Mouse (Mus musculus) embryonic fibroblast, embryonic 13.5 days (primary cell): ENCODE measurements around the gene Arid4b. TPM values are rescaled to one million over a fixed set of nuclear protein-coding genes. Genes with fewer than 3 reads are reported as not detected.
"Not testable (repeated sequence)": the region's sequence is repeated elsewhere in the genome, so short reads cannot be mapped to it uniquely, and the experiment has no call there.

Experiments used
- H3K27ac ChIP-seq: 2 replicates; pipeline ENCODE4 v1.5.1; 2012; ENCODE audit warnings: low read length, control low read depth, inconsistent platforms; ENCODE audit not compliant: insufficient read depth
- H3K4me1 ChIP-seq: 2 replicates; pipeline ENCODE4 v1.6.1; 2011; ENCODE audit warnings: low read length; ENCODE audit not compliant: control insufficient read depth, insufficient read depth
- H3K4me3 ChIP-seq: 2 replicates; pipeline ENCODE4 v1.5.1; 2011; ENCODE audit warnings: mild to moderate bottlenecking, control low read depth, low read length; ENCODE audit not compliant: insufficient read depth
- CTCF ChIP-seq: IDR thresholded peaks from 2 replicates; pipeline ENCODE4 v1.5.1; 2011; ENCODE audit warnings: mild to moderate bottlenecking, control low read depth, low read length, moderate library complexity, borderline replicate concordance; ENCODE audit not compliant: insufficient read depth
- POLR2A ChIP-seq: IDR thresholded peaks from 2 replicates; pipeline ENCODE4 v1.6.1; 2011; ENCODE audit warnings: low read depth, mild to moderate bottlenecking, control low read depth, low read length, moderate library complexity
- polyA plus RNA-seq: library from polyadenylated mRNA; stranded (reverse); fragments of >200 nt; gene quantifications from 2 replicates; pipeline ENCODE4 v1.2.4, GENCODE M21; 2011; ENCODE audit warnings: low read depth; ENCODE audit not compliant: missing spikeins, insufficient read length

Arid4b gene
- polyA plus RNA-seq, 1 experiment: 41.9 TPM

DNA sequence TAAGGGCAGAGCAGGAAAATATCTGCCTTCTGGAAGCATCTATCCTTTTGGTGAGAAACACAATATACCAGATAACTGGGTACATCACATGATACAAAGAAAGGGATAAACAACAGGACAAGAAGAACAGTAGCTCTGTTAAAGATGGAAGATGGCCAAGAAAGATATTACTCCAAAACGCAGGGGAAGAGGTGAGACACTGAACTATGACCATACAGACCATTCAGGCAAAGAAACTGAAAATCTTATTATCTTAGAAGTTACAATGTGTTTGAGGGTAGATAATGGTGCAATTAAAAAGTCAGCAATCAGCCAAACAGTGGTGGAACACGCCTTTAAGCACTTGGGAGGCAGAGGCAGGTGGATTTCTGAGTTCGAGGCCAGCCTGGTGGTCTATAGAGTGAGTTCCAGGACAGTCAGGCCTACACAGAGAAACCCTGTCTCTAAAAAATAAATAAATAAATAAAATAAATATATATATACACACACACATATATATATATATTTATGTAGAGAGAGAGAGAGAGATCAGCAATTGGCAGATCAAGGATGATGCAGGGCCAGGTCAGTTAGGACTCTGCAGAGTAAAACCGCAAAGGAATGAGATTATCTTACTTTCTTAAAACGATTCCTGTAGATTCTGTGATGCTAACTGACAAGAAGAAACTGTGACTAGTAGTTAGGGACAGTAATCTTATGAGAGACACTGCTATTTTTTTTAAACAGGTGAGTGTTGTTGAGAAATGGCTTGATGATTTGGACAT lies 29.5 kb upstream of the Arid4b start:
- Histone ChIP-seq H3K4me1 (peaks cover 4% of the 10 kb centered on the region; the same call in 1 of the 2 replicates), H3K27ac (no peak overlapping the region), H3K4me3 (no peak overlapping the region)
- TF ChIP-seq CTCF (no peak), POLR2A (no peak)

DNA sequence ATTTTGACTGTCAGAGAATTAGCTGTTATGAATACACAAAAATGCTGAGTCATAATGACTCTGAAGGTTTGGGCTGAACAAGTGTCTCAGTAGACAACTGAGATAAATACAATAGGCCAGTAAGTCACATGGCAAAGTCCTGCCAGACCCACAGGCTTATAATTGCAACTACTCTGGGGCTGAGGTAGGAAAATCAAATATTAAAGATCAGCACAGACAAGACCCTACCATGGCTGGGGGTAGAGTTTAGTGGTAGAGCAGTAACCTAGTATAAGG lies 29.0 kb upstream of the Arid4b start:
- peaks cover 4% of the 10 kb centered on the region; the same call in 1 of the 2 replicates for H3K4me1 ChIP-seq
- no peak overlapping the region for H3K4me3 ChIP-seq
- TF ChIP-seq CTCF (no peak), POLR2A (no peak)
- peak overlapping the region; percentile 62; the same call in 1 of the 2 replicates for H3K27ac ChIP-seq

DNA sequence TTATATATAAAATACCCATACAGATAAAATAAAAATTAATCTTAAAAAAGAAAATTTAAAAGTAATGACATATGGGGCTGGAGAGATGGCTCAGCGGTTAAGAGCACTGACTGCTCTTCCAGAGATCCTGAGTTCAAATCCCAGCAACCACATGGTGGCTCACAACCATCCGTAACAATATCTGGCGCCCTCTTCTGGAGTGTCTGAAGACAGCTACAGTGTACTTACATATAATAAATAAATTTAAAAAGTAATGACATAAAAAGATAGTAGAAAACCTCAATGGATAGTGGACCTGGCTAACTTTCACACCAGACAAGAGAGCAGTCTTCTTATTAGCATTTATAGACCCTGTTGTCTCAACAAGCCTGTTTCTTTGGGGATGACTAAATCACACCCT lies 27.7 kb upstream of the Arid4b start:
- H3K27ac ChIP-seq, H3K4me1 ChIP-seq, H3K4me3 ChIP-seq: not testable (repeated sequence)

DNA sequence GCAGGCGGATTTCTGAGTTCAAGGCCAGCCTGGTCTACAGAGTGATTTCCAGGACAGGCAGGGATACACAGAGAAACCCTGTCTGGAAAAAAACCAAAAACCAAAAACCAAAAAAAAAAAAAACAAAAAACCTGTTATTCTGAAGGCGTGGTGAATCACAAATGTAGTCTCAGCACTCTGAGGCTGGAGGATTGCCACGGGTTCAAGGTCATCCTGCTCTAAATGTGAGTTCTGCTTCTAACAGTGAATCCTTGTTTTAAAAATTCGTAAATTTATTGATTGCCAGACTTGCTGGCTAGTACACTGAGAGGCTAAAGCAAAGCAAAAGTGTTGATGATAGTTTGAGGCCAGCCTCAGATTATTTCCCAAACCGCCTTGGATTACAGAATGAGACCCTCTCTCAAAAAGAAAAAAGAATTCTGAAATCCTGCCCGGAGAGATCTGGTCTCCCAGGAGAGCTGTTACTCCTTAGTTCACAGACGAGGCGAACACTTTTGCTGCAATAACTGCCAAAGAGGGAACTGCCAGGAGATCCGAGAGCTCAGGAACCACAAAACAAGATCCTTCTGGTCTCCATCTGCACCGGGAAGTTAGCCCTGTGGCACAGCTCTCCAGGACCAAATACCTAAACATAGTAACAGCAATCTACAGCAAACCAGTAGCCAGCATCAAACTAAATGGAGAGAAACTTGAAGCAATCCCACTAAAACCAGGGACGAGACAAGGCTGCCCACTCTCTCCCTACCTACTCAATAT lies 27.0 kb upstream of the Arid4b start:
- no peak for TF ChIP-seq CTCF
- TF ChIP-seq POLR2A: no peak
- Histone ChIP-seq H3K27ac (no peak overlapping the region), H3K4me3 (no peak overlapping the region), H3K4me1 (peaks cover 7% of the 10 kb centered on the region; the same call in 1 of the 2 replicates)

DNA sequence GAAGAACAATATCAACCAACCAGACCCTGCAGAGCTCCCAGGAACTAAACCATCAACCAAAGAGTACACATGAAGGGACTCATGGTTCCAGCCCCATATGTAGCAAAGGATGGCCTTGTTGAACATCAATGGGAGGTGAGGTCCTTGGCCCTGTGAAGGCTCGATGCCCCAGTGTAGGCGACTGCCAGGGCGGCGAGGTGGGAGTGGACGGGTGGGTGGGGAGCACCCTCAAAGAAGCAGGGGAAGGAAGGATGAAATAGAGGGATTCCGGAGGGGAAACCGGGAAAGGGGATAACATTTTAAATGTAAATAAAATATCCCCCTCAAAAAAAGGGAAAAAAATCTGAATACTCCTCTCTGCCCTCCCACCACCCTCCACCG lies 24.1 kb upstream of the Arid4b start:
- peak overlapping the region; percentile 56 for H3K4me3 ChIP-seq
- peaks cover 7% of the 10 kb centered on the region; the same call in 1 of the 2 replicates for H3K4me1 ChIP-seq
- TF ChIP-seq POLR2A (no peak), CTCF (no peak)
- peak overlapping the region; percentile 94 for H3K27ac ChIP-seq

DNA sequence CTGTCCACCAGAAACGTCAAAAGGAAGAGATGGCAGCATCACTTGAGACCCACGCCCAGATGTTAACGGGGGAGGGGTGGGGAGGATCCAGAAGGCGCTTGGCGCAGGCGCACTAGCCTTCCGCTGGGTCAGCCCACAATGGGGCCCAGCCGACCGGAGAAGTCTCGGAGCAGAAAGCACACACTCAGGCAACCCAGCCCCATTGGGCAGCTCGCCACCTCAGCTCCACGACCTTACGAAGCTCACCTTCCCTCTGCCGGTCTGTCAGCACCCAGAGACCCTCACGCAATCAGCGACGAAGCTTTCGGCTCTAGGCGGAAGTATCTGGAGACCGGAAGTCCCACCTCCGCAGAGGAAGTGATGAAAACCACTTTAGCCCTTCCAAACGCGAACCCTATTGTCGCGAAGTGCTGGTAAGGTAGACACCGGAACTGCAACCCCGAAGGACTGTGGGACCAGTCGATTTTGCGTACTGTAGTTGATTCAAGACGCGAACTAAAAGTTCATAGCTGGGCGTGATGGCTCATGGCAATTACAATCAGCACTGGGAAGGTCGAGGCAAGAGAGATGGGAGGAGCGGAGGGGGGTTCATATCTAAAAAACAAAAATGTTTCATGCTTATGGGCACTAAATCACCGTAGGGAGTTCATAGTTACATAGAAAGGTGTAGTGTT lies 23.6 kb upstream of the Arid4b start, which contains the start of gene Tbce:
Gene Tbce (minus strand): TSS at position 347 of the 674 bp plus-strand sequence.
- peak within 1 kb of the TSS; percentile 94 for H3K27ac ChIP-seq
- peak within 1 kb of the TSS; percentile 56 for H3K4me3 ChIP-seq
- H3K4me1 ChIP-seq: peaks cover 7% of the 10 kb centered on the region; the same call in 1 of the 2 replicates
- peak; percentile 89 for TF ChIP-seq POLR2A
- TF ChIP-seq CTCF: no peak

DNA sequence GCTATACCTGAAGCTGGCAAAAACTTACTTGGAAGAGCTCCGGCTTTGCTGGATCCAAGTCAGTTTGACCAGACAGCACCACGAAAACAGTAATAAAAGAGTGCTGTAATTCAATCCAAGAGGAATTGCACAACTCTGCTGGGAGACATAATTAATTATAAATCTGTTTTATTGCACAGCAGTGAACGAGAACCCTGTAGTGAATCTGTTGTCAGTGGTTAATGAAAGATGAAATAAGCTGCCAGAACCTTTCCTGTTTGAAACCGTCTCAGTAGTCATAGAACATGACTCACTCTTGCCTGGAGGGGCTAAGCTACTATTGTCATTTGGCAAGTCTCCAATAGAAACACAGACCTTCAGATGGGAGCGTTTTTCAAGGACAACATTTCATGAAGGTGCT lies 22.8 kb upstream of the Arid4b start:
- H3K4me1 ChIP-seq: peaks cover 4% of the 10 kb centered on the region; the same call in 1 of the 2 replicates
- TF ChIP-seq POLR2A (peak; percentile 9; the same call in 1 of the 2 replicates), CTCF (no peak)
- H3K27ac ChIP-seq: peak overlapping the region; percentile 94
- peak overlapping the region; percentile 56 for H3K4me3 ChIP-seq

DNA sequence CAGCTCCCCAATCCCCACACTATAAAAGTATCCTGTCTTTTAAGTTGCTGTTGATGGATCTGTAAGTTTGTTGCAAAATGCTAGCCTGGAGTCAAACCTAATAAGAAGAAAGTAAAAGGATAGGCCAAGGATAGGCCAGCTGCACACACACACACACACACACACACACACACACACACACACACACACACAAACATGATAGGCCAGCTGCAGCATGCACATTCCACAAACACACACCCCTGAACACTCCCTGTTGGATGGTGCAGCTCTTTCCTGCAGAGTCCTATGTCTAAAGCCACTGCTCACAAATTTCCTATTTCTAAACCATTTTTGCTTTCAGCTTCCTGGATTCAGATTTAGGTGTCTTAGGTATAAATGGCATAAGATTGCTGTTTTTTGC lies 19.2 kb upstream of the Arid4b start:
- no peak overlapping the region for H3K27ac ChIP-seq
- no peak for TF ChIP-seq CTCF
- TF ChIP-seq POLR2A: no peak
- peaks cover 4% of the 10 kb centered on the region; the same call in 1 of the 2 replicates for H3K4me1 ChIP-seq
- H3K4me3 ChIP-seq: no peak overlapping the region

DNA sequence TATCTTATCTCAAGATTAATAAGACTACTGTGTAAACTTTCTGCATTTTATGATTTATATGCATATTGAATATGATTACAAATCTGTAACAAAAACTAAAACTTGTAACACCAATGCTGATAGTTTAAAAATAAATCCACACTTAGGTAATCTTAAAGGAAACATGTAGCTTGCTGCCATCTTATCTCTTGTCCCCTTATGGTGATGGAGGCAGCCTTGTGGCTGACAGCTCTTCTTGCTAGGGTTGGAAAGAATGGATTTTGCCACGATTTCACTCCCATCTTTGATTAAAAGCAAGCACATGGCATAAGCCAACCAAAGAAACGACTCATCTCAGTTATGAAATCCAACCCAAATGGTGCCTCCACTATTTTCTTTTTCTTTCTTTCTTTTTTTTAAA lies 18.5 kb upstream of the Arid4b start:
- peaks cover 4% of the 10 kb centered on the region; the same call in 1 of the 2 replicates for H3K4me1 ChIP-seq
- H3K4me3 ChIP-seq: no peak overlapping the region
- no peak for TF ChIP-seq POLR2A
- TF ChIP-seq CTCF: no peak
- no peak overlapping the region for H3K27ac ChIP-seq
